Mouse (Mus musculus) olfactory bulb, adult 2 months (tissue): ENCODE data around the gene Zfp260. TPM values are rescaled to one million over a fixed set of nuclear protein-coding genes. Genes with fewer than 3 reads are reported as not detected.
A peak's percentile ranks its signal among the peaks of the same experiment; 100 is the strongest.
"Not testable (repeated sequence)": the region's sequence is repeated elsewhere in the genome, so short reads cannot be mapped to it uniquely, and the experiment has no call there.

Experiments
- H3K27ac ChIP-seq: fragments of 200-500 bp; 2 replicates; pipeline ENCODE4 v1.5.1; 2012; ENCODE audit warnings: low read depth, low read length; ENCODE audit not compliant: insufficient read depth
- H3K4me1 ChIP-seq: fragments of 200-500 bp; 2 replicates; pipeline ENCODE4 v1.6.1; 2012; ENCODE audit warnings: low read length; ENCODE audit not compliant: control insufficient read depth, insufficient read depth
- H3K4me3 ChIP-seq: fragments of 200-500 bp; 2 replicates; pipeline ENCODE4 v1.5.1; 2012; ENCODE audit warnings: mild to moderate bottlenecking, low read depth, low read length, moderate library complexity; ENCODE audit not compliant: insufficient read depth
- CTCF ChIP-seq: fragments of 200-500 bp; IDR thresholded peaks from 2 replicates; pipeline ENCODE4 v1.5.1; 2012; ENCODE audit warnings: low read depth, mild to moderate bottlenecking, low read length, moderate library complexity; ENCODE audit not compliant: insufficient read depth
- POLR2A ChIP-seq: fragments of 200-500 bp; IDR thresholded peaks from 2 replicates; pipeline ENCODE4 v1.6.1; 2012; ENCODE audit warnings: mild to moderate bottlenecking, low read depth, low read length, moderate library complexity; ENCODE audit not compliant: insufficient read depth
- WGBS: fragments of 180-500 bp; shearing (Covaris S2); methylation state at CpG from one replicate; pipeline ENCODE4 v1.1.7; 2018; 5-methylcytosine and 5-hydroxymethylcytosine counted together
- polyA plus RNA-seq: library from polyadenylated mRNA; stranded (reverse); fragments of >200 nt; gene quantifications from 2 replicates; pipeline ENCODE4 v1.2.4, GENCODE M21; 2012; ENCODE audit warnings: low replicate concordance; ENCODE audit not compliant: missing spikeins, insufficient read depth, insufficient read length

Zfp260 gene
- polyA plus RNA-seq, 1 experiment, result not detected

DNA sequence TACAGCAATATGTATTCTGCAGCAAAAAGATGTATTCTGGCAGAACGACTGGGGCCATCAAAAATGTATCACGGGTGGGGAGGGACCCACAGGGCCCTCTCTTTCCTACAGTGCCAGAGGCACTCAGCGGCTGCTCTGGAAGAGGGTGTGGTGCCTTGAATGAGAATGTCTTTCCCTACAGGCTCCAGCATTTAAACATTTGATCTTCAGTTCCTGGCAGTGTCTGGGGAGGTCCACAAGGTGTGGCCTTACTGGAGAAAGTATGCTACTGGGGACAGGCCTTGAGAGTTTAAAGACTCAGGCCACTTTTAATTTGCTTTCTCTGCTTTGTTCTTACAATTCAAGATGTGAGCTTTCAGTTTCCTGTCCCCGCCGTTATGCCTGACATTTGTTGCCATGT is 21.5 kb downstream of the Zfp260 start:
- Histone ChIP-seq H3K4me1 (no peaks in the 10 kb centered on the region; the same call in 1 of the 2 replicates), H3K27ac (no peak overlapping the region), H3K4me3 (no peak overlapping the region)
- 95% methylated on average over 5 of the region's 5 CpGs for WGBS
- TF ChIP-seq CTCF, result no peak
- TF ChIP-seq POLR2A, result no peak

DNA sequence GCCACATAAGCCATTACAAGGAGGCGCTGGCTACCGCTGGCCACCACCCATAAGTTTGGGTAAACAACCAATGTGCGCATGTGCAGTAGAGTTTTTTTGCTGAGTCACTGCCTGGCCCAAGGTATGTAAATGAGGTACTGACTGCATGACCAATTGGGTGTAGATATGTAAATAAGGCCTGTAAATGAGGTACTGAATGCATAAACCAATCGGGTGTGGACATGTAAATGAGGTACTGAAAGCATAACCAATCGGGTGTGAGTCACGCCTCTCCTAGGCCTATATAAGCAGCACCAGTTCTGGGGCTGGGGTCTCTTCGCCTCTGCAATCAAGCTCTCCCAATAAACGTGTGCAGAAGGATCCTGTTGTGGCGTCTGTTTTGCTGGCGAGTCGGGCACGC is 23.4 kb downstream of the Zfp260 start:
- not testable (repeated sequence) for H3K27ac ChIP-seq, H3K4me3 ChIP-seq, H3K4me1 ChIP-seq
- 93% methylated on average over 12 of the region's 12 CpGs for WGBS

DNA sequence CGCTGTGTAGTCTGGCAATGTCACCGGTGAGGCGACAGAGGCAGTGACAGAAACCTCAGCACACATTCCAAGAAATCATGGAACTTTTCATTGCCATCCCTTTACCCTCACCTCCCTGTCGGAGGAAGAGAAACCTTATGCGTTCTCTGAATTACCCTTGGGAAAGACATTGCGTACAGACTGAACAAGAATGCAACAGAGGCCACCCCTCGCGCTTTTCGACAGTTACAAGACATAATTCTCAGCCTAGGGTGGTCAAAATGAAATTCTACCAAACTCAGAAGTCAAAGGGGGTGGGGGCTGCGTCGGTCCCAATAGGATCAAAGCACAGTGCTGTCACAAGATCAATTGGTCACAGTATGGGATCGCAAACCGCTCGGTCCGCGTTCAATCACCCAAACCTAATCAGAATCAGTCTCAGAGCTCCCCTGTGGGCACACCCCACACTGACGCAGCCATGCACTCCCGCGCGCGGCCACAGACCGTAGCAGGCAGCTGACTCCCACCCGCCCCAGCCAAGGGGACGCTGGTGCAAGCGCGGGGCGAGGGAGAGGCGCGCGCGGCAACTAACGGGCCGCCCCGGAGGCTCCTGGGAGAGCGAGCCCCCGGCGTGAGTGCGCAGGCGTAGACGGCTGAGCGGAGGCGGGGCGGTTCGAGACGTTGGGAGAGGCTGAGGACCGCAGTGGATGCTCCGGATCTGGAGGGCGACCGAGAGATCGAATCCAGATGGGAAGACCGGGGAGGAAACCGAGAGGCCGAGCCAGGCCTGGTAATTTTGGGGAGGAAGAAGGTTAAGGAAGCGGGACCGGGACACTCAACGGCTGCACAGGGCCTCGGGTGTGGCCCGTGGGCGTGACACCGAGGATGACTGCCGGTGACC is 27.0 kb downstream of the Zfp260 start, which contains the start of gene Zfp382:
TSS of gene Zfp382 (plus strand) at position 635 of the 880 bp plus-strand sequence.
- peak; percentile 93 for TF ChIP-seq POLR2A
- no peak for TF ChIP-seq CTCF
- under 1% methylated on average over 61 of the region's 61 CpGs for WGBS
- Histone ChIP-seq H3K4me1 (peaks cover 4% of the 10 kb centered on the region), H3K27ac (peak within 1 kb of the TSS; percentile 75), H3K4me3 (peak within 1 kb of the TSS; percentile 75)

DNA sequence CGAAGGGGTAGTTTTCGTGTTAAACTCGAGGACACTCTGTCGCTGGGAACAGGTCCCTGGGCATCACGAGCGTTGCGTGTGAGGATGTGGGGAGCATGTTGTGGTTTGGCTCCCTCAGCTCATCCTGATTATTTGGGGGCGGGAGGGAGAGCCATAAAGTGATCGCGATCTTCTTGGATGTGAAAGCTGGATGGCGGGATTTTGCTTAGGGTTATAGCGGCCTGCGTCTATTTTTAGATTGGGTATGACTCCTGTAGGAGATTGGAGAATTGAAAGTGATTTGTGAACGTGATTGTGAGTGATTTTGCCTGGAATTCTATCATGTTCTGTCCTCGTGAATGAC is 27.6 kb downstream of the Zfp260 start:
- Histone ChIP-seq H3K27ac (peak overlapping the region; percentile 60; the same call in 1 of the 2 replicates), H3K4me1 (peaks cover 4% of the 10 kb centered on the region), H3K4me3 (peak overlapping the region; percentile 75)
- under 1% methylated on average over 15 of the region's 15 CpGs for WGBS
- TF ChIP-seq POLR2A (no peak), CTCF (no peak)

DNA sequence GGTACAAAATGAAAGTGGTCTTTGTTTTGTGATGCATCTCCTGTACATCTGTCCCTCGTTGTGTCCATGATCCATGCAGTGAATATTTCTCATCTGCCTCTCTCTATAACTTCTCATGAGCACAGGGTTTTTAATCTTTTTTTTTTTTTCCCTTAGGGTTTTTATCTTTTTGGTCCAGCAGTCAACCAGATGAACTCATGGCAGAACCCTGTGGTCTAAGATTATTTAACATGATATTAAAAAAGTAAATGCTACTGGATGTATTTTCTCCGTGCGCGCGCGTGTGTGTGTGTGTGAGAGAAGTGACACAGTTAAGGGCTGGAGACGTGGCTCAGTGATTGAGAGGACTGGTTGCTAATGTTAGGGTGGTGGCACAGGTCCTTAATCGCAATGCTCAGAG is 35.3 kb downstream of the Zfp260 start:
- Histone ChIP-seq H3K4me1 (0 out of 2 replicates have a peak, but pooled peaks cover 2% of the 10 kb centered on the region), H3K27ac (no peak overlapping the region), H3K4me3 (no peak overlapping the region)
- 97% methylated on average over 8 of the region's 8 CpGs for WGBS
- TF ChIP-seq POLR2A (no peak), CTCF (no peak)

DNA sequence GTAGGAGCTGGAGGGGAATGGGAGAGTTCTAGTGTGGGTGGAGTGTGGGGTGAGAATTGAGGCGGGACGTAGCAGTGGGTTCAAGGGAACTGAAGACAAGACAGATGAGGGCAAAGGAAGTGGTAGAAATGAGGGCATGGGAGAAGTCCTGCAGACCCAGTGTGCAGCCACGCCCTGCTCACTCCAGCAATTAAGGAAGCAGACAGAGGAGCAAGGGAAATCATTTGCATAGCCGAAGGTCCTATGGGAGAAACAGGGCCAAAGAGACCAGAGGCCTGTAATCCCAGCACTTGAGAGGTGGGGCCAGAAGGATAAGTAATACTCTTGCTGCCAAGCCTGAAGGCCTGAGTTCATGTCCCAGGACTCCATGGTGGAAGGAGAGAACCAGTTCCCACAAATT is 37.8 kb downstream of the Zfp260 start:
- TF ChIP-seq CTCF (no peak), POLR2A (no peak)
- Histone ChIP-seq H3K27ac (no peak overlapping the region), H3K4me1 (no peaks in the 10 kb centered on the region), H3K4me3 (no peak overlapping the region)
- WGBS, result 92% methylated on average over 4 of the region's 4 CpGs

DNA sequence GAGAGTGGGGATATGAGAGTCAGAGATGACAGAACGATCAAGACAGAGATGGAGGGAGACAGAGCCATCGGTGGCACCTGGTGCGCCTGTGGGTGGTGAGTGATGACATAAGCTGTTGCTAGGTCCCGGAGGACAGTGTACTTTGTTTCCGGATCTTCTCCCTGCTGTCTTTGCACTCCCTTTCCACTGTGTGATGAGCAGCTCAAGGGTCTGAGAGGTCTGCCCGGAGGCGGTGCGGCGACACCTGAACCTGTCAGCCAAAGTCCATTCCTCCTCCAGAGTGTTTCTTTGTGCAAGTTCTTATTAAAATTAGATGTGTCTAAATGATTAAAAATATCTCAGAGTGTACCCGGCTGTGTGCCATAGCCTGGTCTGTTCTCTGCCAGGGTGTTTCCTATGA is 42.2 kb downstream of the Zfp260 start:
- no peaks in the 10 kb centered on the region for H3K4me1 ChIP-seq
- H3K4me3 ChIP-seq, result no peak overlapping the region
- no peak overlapping the region for H3K27ac ChIP-seq
- WGBS, result 83% methylated on average over 10 of the region's 10 CpGs
- TF ChIP-seq CTCF, result no peak
- TF ChIP-seq POLR2A, result no peak

DNA sequence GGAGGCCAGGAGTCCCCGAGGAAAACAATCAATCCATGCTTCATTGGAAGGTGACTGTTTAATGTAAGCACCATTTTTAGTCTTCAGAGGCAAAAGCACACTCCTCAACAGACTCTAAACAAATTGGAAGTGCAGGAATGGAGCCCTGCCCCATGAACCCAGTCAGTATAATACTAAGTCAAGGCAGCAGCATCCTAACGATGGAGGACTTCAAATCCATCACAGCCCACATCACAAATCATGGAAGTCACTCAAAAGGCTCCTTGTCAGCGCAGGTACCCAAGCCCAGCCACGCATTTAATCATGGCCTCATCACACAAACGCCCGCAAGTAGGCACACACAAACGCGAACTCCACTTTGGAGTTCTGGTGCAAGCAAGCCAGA is 48.6 kb downstream of the Zfp260 start:
- no peak overlapping the region for H3K27ac ChIP-seq
- TF ChIP-seq POLR2A, result no peak
- no peak for TF ChIP-seq CTCF
- 14% methylated on average over 8 of the region's 8 CpGs for WGBS
- H3K4me1 ChIP-seq, result peaks cover 2% of the 10 kb centered on the region; the same call in 1 of the 2 replicates
- peak overlapping the region; percentile 72 for H3K4me3 ChIP-seq

DNA sequence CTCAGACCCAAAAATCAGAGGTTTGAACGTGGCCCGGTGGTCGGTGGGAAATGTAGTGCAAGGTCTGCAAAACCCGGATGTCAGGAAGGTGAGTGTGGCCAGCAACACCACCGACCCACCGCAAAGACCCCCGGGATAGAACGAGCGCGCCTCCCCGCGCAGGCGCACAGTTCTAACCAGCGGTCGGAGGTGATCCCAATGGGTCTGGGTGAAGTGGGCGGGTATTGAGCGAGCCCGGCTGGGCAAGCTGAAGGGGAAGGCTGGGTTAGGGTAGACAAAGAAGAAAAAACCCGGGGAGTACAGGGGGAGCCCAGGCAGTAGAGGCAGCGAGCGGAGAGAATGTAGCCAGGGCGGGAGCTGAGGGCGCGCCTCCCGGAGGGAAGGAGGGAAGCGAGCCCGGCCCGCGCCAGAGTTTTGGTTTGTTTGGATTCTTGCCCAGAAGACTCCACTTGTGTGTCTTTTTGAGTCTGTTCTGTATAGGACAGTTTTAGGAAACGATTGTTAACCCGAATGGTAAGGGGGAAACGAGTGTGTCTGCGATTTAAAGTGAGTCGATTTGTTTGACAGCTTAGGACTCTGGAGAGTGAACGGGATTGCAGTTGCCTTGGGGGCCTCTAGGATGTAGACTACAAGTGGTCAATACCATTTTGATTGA is 49.1 kb downstream of the Zfp260 start:
- TF ChIP-seq POLR2A, result peak; percentile 47; the same call in 1 of the 2 replicates
- no peak for TF ChIP-seq CTCF
- peaks cover 2% of the 10 kb centered on the region; the same call in 1 of the 2 replicates for H3K4me1 ChIP-seq
- WGBS, result 4% methylated on average over 35 of the region's 35 CpGs
- H3K4me3 ChIP-seq, result peak overlapping the region; percentile 72
- no peak overlapping the region; the same call in 1 of the 2 replicates for H3K27ac ChIP-seq
